Mouse (Mus musculus) c-Kit-positive CD71-positive TER-119-negative erythroid progenitor cells, embryonic 14.5 days (primary cell): ENCODE results near the gene Mthfr.

Source experiments
- DNase-seq: peaks from one replicate; pipeline ENCODE4 v3.0.0-alpha.2; 2013; ENCODE audit warnings: low read depth

Mthfr gene

GRCm38 (mm10) chr4:148089166-148089565 lies 50.3 kb downstream of the Mthfr start:
- no peak for DNase-seq

DNA sequence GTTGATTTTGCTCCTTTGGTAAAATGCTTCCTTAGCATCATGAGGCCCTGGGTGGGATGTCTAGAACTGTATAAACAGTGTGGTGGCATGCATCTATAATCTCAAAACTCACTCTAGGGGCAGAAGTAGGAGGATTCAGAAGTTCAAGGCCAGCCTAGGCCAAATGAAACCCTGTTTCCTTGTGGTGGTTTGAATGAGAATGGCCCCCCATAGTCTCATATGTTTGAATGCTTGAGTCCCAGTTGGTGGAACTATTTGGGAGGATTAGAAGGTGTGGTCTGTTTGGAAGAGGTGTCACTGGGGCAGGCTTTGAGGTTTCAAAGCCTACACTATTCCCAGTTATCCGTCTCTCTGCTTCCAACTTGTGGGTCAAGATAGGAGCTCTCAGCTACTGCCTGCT lies 52.3 kb downstream of the Mthfr start:
- no peak for DNase-seq

- no peak for DNase-seq
Observed at GRCm38 (mm10) chr4:148092551-148093271, 53.8 kb downstream of the Mthfr start.

- no peak for DNase-seq
Observed at GRCm38 (mm10) chr4:148094161-148094560, 55.3 kb downstream of the Mthfr start.

DNA sequence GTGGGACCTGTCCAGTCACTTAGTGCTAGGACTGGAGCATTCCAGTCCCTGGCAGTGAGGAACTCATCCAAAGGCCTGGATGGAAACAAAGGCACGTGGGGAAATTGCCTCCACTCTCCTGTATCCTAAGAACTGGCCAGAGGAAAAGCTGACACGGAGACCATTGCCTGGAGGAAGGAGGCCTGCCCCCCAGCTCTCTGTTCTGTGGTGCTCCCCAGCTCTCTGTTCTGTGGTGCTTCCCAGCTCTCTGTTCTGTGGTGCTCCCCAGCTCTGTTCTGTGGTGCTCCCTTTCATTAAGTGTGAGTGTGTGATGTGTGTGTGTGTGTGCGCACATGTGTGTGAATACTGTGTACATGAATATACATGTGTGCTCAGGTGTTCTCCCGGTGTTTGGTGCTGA lies 56.2 kb downstream of the Mthfr start:
- DNase-seq = no peak

DNA sequence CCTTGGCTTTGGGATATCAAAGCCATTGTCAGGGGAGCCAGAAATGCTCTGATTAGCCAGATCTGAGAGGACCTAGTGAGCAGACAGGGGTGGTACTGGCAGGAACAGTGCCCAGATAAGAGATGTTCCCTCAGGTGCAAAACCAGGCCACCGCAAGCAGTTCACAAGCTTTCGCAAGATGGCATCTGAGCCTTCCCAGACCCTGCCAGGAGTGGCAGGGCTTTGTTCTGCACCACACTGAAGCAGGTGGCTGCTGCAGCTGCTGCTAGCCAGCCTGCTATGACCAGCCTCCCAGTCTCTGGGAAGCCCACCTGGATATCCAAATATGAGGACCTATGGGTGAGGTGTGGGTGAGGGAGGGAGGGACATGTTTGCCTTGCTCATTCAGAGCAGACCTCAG lies 59.1 kb downstream of the Mthfr start:
- no peak for DNase-seq

GRCm38 (mm10) chr4:148098666-148099065 lies 59.8 kb downstream of the Mthfr start:
- DNase-seq = no peak

GRCm38 (mm10) chr4:148101801-148102527 lies 63.1 kb downstream of the Mthfr start:
- DNase-seq = no peak

DNA sequence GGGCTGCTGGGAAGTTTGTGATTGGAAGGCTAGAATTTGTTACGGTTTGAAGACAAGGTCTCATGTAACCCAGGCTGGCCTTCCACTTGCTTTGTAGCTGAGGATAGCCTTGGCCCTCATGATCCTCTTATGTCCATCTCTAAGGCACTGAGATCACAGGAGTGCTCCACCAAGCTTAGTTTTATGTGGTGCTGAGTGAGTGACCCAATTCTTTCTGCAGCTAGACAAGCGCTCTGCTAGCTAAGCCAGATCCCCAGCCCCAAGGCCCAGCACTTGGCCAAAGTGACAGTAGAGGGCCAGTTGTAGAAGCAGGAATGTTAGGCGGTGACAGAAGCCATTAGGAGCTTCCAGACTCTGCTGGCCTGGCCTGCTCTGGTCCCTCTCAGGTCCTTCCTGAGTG lies 65.3 kb downstream of the Mthfr start:
- DNase-seq = no peak

DNA sequence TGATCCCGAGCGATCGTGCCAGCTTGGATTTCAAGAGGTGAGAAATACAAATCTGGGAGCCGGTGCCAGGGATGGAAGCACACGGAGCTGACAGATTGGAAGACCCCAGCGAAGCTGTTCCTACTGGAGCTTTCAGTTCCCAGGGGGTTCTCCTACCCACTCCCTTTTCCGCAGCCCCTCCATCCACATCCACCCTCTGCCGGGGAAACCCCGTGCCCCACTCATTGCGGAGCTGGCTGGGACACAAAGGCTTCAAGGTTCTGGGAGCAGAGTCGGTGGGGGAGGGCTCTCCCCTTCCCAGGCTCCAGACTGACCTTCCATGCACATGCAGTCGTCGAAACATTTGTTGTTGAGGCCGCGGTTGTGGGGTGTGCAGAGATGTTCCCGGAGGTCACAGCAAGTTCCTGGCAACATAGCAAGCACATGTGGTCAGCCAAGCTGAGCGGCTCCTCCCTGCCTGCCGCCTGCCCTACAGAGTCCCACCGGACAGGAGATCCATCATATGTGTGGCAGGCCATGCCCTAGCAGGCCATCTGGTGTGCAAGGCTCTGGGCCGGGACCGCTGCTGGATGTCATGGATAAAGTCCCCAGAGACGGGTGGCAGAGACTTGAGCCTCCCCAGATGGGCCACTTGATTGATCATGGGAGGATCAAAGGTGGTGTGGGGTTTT lies 68.9 kb downstream of the Mthfr start:
- no peak for DNase-seq

GRCm38 (mm10) chr4:148108565-148109100 lies 69.8 kb downstream of the Mthfr start:
- DNase-seq = no peak
